Mouse (Mus musculus): ENCODE results near the gene Tbc1d8. TPM values are rescaled to one million over a fixed set of nuclear protein-coding genes. Genes with fewer than 3 reads are reported as not detected.

Tbc1d8 gene
- polyA plus RNA-seq, 1 experiment from 2014 or later = 5.3 TPM

DNA sequence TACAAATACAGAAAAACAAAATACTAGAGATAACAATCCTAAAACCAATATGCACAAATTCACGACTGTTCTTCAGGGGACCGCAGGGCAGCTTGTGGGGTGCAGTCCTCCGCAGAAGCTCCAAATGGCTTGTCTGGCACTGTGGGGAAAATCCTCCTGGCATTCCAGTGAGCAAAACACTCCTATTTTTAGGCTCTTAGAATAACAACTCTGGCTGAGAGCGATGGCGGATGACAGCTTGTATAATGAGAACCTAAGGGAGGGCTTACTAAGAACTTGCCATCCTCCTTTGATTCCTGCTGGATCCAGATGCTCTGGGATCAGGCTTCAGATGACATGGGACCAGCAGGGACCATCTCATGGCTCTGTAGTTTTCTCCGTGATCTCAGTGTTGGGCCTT lies 36.9 kb downstream of the Tbc1d8 start:
- no peak for ATAC-seq (ENCODE audit: low FRiP score, low TSS enrichment)
- Histone ChIP-seq H3K36me3 (ENCODE audit: control insufficient read depth, insufficient read depth, low read length) (no peaks in the 10 kb centered on the region), H3K9ac (ENCODE audit: low read length) (no peak overlapping the region), H3K4me3 (ENCODE audit: low read depth, low read length) (no peak overlapping the region), H3K4me1 (replicated peaks; ENCODE audit: control insufficient read depth, insufficient read depth) (peaks cover 4% of the 10 kb centered on the region; the same call in 1 of the 2 replicates), H3K4me2 (replicated peaks; ENCODE audit: low read depth) (no peak overlapping the region), H3K27ac (replicated peaks) (peak overlapping the region; percentile 30; the same call in 1 of the 2 replicates), H3K9me3 (ENCODE audit: control insufficient read depth, low read length) (no peaks in the 10 kb centered on the region), H3K27me3 (ENCODE audit: control insufficient read depth, insufficient read depth, low read length) (no peaks in the 10 kb centered on the region)
- no peak for DNase-seq (ENCODE audit: low spot score)
- TF ChIP-seq CTCF (IDR thresholded peaks at IDR 0.05; ENCODE audit: low read depth) (no peak), EP300 (optimal IDR thresholded peaks at IDR 0.05) (no peak)
- 61% methylated on average over 6 of the region's 6 CpGs for WGBS

DNA sequence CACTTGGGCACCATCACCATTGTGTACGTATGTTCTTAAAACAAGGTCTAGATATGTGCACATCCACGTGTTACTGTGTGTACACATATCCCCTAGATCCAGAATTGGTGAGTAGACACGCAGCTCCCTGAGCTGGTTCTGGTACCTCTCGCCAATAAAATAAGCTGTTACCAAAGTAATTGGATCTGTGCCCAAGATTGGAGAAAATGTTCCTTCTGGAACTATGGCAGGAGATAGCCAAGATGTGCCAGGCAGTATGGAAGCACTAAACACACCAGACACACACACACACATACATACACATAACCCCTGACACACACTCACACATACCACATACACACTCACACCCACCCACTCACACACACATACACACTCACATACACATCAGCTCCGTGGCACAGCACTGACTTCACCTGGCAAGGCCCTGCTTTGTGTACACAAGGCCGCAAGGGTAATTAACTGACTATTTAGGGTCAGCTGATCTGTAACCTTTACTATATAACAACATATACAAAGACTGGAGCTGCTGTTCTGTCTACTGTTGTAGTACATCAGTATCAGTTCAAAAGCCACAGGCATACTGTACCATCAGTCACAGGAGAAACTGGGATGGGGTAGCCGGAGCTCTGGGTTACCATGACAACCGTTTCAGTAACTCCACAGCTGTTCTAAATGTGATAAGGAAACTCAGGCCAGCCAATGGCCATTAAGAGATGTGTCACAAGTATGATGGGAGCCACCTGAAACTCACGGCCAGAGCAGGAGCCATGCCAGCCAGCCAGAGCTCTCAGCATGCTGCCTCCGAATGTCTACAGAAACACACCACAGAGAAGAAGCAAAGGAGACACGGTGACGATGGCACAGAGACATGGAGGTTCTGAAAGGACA lies 38.6 kb downstream of the Tbc1d8 start:
- no peak overlapping the region for H3K4me2 ChIP-seq (replicated peaks; ENCODE audit: low read depth)
- H3K27ac ChIP-seq (replicated peaks) = no peak overlapping the region
- TF ChIP-seq EP300 (optimal IDR thresholded peaks at IDR 0.05) (no peak), CTCF (IDR thresholded peaks at IDR 0.05; ENCODE audit: low read depth) (no peak)
- no peaks in the 10 kb centered on the region for H3K36me3 ChIP-seq (ENCODE audit: control insufficient read depth, insufficient read depth, low read length)
- DNase-seq (ENCODE audit: low spot score) (no peak), ATAC-seq (ENCODE audit: low FRiP score, low TSS enrichment) (no peak)
- H3K27me3 ChIP-seq (ENCODE audit: control insufficient read depth, insufficient read depth, low read length) = no peaks in the 10 kb centered on the region
- 56% methylated on average over 12 of the region's 12 CpGs for WGBS
- no peaks in the 10 kb centered on the region; the same call in 1 of the 2 replicates for H3K4me1 ChIP-seq (replicated peaks; ENCODE audit: control insufficient read depth, insufficient read depth)
- no peak overlapping the region for H3K9ac ChIP-seq (ENCODE audit: low read length)
- H3K4me3 ChIP-seq (ENCODE audit: low read depth, low read length) = no peak overlapping the region
- no peaks in the 10 kb centered on the region for H3K9me3 ChIP-seq (ENCODE audit: control insufficient read depth, low read length)

DNA sequence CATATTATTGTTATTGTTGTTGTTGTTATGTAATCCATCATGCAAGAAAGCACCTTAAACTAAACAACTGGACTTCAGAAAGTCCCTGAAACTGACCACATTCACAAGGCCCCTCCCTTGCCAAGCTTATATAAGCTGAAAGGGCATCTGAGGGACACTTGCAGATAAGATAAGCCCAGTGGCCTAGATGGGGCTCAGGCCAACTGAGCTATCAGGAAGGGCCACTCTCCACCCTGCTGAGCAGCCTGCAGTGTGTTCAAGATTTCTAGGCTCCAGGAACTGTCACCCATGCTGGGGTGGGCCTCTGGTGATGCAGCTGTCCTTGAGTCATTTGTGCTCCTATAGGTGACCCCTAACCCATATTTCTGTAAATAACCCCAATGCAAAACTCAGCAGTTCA lies 39.9 kb downstream of the Tbc1d8 start:
- H3K27ac ChIP-seq (replicated peaks) = no peak overlapping the region
- TF ChIP-seq CTCF (IDR thresholded peaks at IDR 0.05; ENCODE audit: low read depth) (no peak), EP300 (optimal IDR thresholded peaks at IDR 0.05) (no peak)
- DNase-seq (ENCODE audit: low spot score) (no peak), ATAC-seq (ENCODE audit: low FRiP score, low TSS enrichment) (no peak)
- H3K36me3 ChIP-seq (ENCODE audit: control insufficient read depth, insufficient read depth, low read length) = no peaks in the 10 kb centered on the region
- no peak overlapping the region for H3K4me2 ChIP-seq (replicated peaks; ENCODE audit: low read depth)
- H3K9ac ChIP-seq (ENCODE audit: low read length) = no peak overlapping the region
- H3K4me3 ChIP-seq (ENCODE audit: low read depth, low read length) = no peak overlapping the region
- no peaks in the 10 kb centered on the region for H3K27me3 ChIP-seq (ENCODE audit: control insufficient read depth, insufficient read depth, low read length)
- H3K9me3 ChIP-seq (ENCODE audit: control insufficient read depth, low read length) = no peaks in the 10 kb centered on the region
- no peaks in the 10 kb centered on the region; the same call in 1 of the 2 replicates for H3K4me1 ChIP-seq (replicated peaks; ENCODE audit: control insufficient read depth, insufficient read depth)

DNA sequence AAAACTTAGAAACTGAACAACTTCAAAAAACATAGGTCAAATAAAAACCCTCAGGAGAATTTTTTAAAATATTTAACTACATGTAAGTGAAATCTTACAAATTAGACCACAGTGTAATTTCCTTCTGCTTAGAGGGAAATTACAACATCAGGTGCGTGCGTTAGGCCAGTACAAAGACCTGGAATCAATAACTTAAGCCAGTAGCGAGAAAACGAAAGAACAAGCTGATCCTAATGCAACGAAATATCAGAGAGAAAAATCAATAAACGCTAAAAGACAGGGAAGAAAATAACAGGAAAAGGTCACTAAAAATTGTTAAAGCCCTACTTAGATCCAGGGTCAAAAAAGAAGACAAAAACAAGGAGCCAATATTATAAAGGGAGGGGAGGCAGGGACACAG lies 44.3 kb downstream of the Tbc1d8 start:
- Histone ChIP-seq H3K9ac (ENCODE audit: low read length) (no peak overlapping the region), H3K27ac (replicated peaks) (no peak overlapping the region), H3K4me2 (replicated peaks; ENCODE audit: low read depth) (no peak overlapping the region), H3K27me3 (ENCODE audit: control insufficient read depth, insufficient read depth, low read length) (no peaks in the 10 kb centered on the region), H3K4me3 (ENCODE audit: low read depth, low read length) (no peak overlapping the region), H3K9me3 (ENCODE audit: control insufficient read depth, low read length) (no peaks in the 10 kb centered on the region), H3K4me1 (replicated peaks; ENCODE audit: control insufficient read depth, insufficient read depth) (no peaks in the 10 kb centered on the region), H3K36me3 (ENCODE audit: control insufficient read depth, insufficient read depth, low read length) (no peaks in the 10 kb centered on the region)
- no peak for DNase-seq (ENCODE audit: low spot score)
- TF ChIP-seq CTCF (IDR thresholded peaks at IDR 0.05; ENCODE audit: low read depth) (no peak), EP300 (optimal IDR thresholded peaks at IDR 0.05) (no peak)
- WGBS = 76% methylated on average over 6 of the region's 6 CpGs
- no peak for ATAC-seq (ENCODE audit: low FRiP score, low TSS enrichment)

DNA sequence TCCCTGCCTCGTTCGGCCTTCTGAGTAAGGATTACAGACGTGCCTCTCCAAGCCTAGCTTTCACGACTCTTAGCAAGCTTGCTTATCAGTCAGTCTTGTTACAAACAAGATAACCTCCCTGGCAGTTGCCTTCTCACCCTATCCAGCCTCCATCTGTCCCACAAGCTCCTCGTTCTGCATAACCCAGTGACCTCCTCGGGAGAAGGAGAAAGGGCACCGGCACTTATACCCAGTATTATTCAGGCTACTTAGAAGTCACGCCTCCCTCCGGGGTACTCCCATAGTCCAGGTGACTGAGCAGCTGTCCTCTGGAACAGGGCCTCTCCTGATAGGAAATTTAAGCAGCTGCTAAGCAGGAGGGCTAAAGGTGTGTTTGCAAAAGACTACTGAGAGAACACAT lies 48.5 kb downstream of the Tbc1d8 start:
- Histone ChIP-seq H3K27ac (replicated peaks) (no peak overlapping the region), H3K36me3 (ENCODE audit: control insufficient read depth, insufficient read depth, low read length) (no peaks in the 10 kb centered on the region), H3K4me1 (replicated peaks; ENCODE audit: control insufficient read depth, insufficient read depth) (no peaks in the 10 kb centered on the region), H3K4me3 (ENCODE audit: low read depth, low read length) (no peak overlapping the region), H3K4me2 (replicated peaks; ENCODE audit: low read depth) (no peak overlapping the region), H3K9ac (ENCODE audit: low read length) (no peak overlapping the region), H3K27me3 (ENCODE audit: control insufficient read depth, insufficient read depth, low read length) (no peaks in the 10 kb centered on the region), H3K9me3 (ENCODE audit: control insufficient read depth, low read length) (no peaks in the 10 kb centered on the region)
- TF ChIP-seq EP300 (optimal IDR thresholded peaks at IDR 0.05) (no peak), CTCF (IDR thresholded peaks at IDR 0.05; ENCODE audit: low read depth) (no peak)
- DNase-seq (ENCODE audit: low spot score) (no peak), ATAC-seq (ENCODE audit: low FRiP score, low TSS enrichment) (0 out of 2 replicates have a peak, but pooled peaks have one; percentile 35)
- WGBS = 43% methylated on average over 9 of the region's 9 CpGs

DNA sequence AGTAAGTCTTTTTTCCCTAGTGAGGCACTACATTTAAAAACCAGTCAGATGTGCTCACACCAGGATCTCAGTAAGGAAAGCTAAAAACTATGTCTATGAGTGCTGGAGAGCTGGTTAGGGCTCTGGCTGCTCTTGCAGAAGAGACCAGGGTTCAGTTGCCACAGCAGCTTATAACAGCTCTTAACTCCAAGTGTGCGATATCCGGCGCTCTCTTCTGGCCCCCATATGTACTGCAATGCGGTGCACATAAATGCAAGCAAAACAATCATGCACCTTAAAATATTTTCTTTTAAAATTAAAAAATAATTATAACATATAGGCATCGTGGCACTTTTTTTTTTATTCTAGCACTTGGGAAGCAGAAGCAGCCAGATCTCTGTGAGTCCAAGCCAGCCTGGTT lies 49.5 kb downstream of the Tbc1d8 start:
- Histone ChIP-seq H3K27me3 (ENCODE audit: control insufficient read depth, insufficient read depth, low read length) (no peaks in the 10 kb centered on the region), H3K36me3 (ENCODE audit: control insufficient read depth, insufficient read depth, low read length) (no peaks in the 10 kb centered on the region), H3K4me2 (replicated peaks; ENCODE audit: low read depth) (no peak overlapping the region), H3K4me3 (ENCODE audit: low read depth, low read length) (no peak overlapping the region), H3K9me3 (ENCODE audit: control insufficient read depth, low read length) (no peaks in the 10 kb centered on the region), H3K27ac (replicated peaks) (no peak overlapping the region), H3K4me1 (replicated peaks; ENCODE audit: control insufficient read depth, insufficient read depth) (no peaks in the 10 kb centered on the region), H3K9ac (ENCODE audit: low read length) (no peak overlapping the region)
- WGBS = 93% methylated on average over 5 of the region's 5 CpGs
- TF ChIP-seq EP300 (optimal IDR thresholded peaks at IDR 0.05) (no peak), CTCF (IDR thresholded peaks at IDR 0.05; ENCODE audit: low read depth) (0 out of 2 replicates have a peak, but pooled peaks have one; percentile 21)
- no peak for DNase-seq (ENCODE audit: low spot score)
- no peak for ATAC-seq (ENCODE audit: low FRiP score, low TSS enrichment)
